Mouse (Mus musculus) B cell, adult 62 days (primary cell): Measurements from ENCODE around the gene Slc13a1. TPM values are rescaled to one million over a fixed set of nuclear protein-coding genes. Genes with fewer than 3 reads are reported as not detected.

Experiments used
- total RNA-seq: library from RNA; stranded (reverse); gene quantifications from 4 replicates; pipeline ENCODE4 v1.2.4, GENCODE M21; 2023

Gene Slc13a1
- 0.21 to 0.91 TPM (median 0.52 TPM) in 3 of 4 replicates, not detected in the other for total RNA-seq

GRCm38 (mm10) chr6:24167734-24168327, at the start of gene Slc13a1:
TSS of gene Slc13a1 (minus strand) at chr6:24168092.

Other genes with a start within 250 kb of the Slc13a1 start
- not detected in 4 replicates for gene Tas2r118, start 198.0 kb downstream of the Slc13a1 start, total RNA-seq